Mouse (Mus musculus) MEL (cell line): Measurements from ENCODE around the gene Adgrg5. TPM values are rescaled to one million over a fixed set of nuclear protein-coding genes. Genes with fewer than 3 reads are reported as not detected.

Source experiments
- DNase-seq: peaks from one replicate; pipeline ENCODE4 v3.0.0; 2011; ENCODE audit warnings: low read depth, low spot score
- H3K27ac ChIP-seq: 2 replicates; pipeline ENCODE4 v1.5.1; 2012; ENCODE audit warnings: low read depth, mild to moderate bottlenecking, control low read depth, low read length, moderate library complexity; ENCODE audit not compliant: control insufficient read depth
- H3K27me3 ChIP-seq, 2 experiments: fragments of 150-350 bp in 1 of 2; sonication (generic) in 1 of 2; 2 replicates each; pipeline ENCODE4 v1.6.1; 2012; ENCODE audit warnings: low read length in 2 of 2, mild to moderate bottlenecking in 2 of 2, improper control_type of control experiment in 1 of 2, moderate library complexity in 1 of 2; ENCODE audit not compliant: insufficient read depth in 2 of 2, control insufficient read depth in 1 of 2
- H3K36me3 ChIP-seq, 2 experiments: 2 replicates each; pipeline ENCODE4 v1.6.1; 2012 to 2014; ENCODE audit warnings: low read length in 2 of 2, improper control_type of control experiment in 1 of 2, inconsistent platforms in 1 of 2, mild to moderate bottlenecking in 1 of 2; ENCODE audit not compliant: insufficient read depth in 2 of 2, control insufficient read depth in 1 of 2
- H3K4me1 ChIP-seq, 2 experiments: fragments of 150-350 bp in 1 of 2; sonication (generic) in 1 of 2; 2 replicates each; pipeline ENCODE4 v1.6.1; 2012; ENCODE audit warnings: low read length in 2 of 2, improper control_type of control experiment in 1 of 2, mild to moderate bottlenecking in 1 of 2; ENCODE audit not compliant: insufficient read depth in 2 of 2, control insufficient read depth in 1 of 2
- H3K4me3 ChIP-seq, 2 experiments: fragments of 150-350 bp in 1 of 2; sonication (generic) in 1 of 2; 2 replicates each; pipeline ENCODE4 v1.5.1; 2012; ENCODE audit warnings: low read depth in 2 of 2, low read length in 2 of 2, mild to moderate bottlenecking in 2 of 2, moderate library complexity in 2 of 2, control low read depth in 1 of 2, improper control_type of control experiment in 1 of 2; ENCODE audit not compliant: control insufficient read depth in 1 of 2, insufficient read depth in 1 of 2
- H3K79me2 ChIP-seq: 2 replicates; pipeline ENCODE4 v1.6.1; 2012; ENCODE audit warnings: mild to moderate bottlenecking, low read length, moderate library complexity; ENCODE audit not compliant: control insufficient read depth, poor library complexity, insufficient read depth
- H3K9ac ChIP-seq: 2 replicates; pipeline ENCODE4 v1.6.1; 2012; ENCODE audit warnings: low read depth, mild to moderate bottlenecking, control low read depth, low read length, moderate library complexity; ENCODE audit not compliant: control insufficient read depth, poor library complexity, severe bottlenecking
- H3K9me3 ChIP-seq: fragments of 150-350 bp; sonication (generic); replicated peaks from 2 replicates; pipeline ENCODE4 v1.6.1; 2012; ENCODE audit warnings: mild to moderate bottlenecking, low read length, improper control_type of control experiment, moderate library complexity; ENCODE audit not compliant: insufficient read depth
- CHD1 ChIP-seq: IDR thresholded peaks from 2 replicates; pipeline ENCODE4 v1.6.1; 2012; ENCODE audit warnings: low read depth, mild to moderate bottlenecking, inconsistent platforms, low read length, improper control_type of control experiment
- CHD2 ChIP-seq: IDR thresholded peaks from 2 replicates; pipeline ENCODE4 v1.6.1; 2011; ENCODE audit warnings: low read length, improper control_type of control experiment
- E2F4 ChIP-seq: IDR thresholded peaks from 2 replicates; pipeline ENCODE4 v1.6.1; 2011; ENCODE audit warnings: low read depth, low read length, improper control_type of control experiment, borderline replicate concordance
- ELF1 ChIP-seq: IDR thresholded peaks from 2 replicates; pipeline ENCODE4 v1.6.1; 2014; ENCODE audit warnings: low read depth, mild to moderate bottlenecking, inconsistent platforms, low read length, improper control_type of control experiment, moderate library complexity
- EP300 ChIP-seq, 2 experiments: IDR thresholded peaks; 2 replicates each; pipeline ENCODE4 v1.6.1; 2011; ENCODE audit warnings: improper control_type of control experiment in 2 of 2, low read length in 2 of 2, low read depth in 1 of 2, mild to moderate bottlenecking in 1 of 2
- ETS1 ChIP-seq: IDR thresholded peaks from 2 replicates; pipeline ENCODE4 v1.6.1; 2012; ENCODE audit warnings: low read depth, mild to moderate bottlenecking, inconsistent platforms, low read length, improper control_type of control experiment, moderate library complexity
- GABPA ChIP-seq: IDR thresholded peaks from 2 replicates; pipeline ENCODE4 v1.6.1; 2012; ENCODE audit warnings: low read depth, mild to moderate bottlenecking, inconsistent platforms, low read length, improper control_type of control experiment, moderate library complexity
- GATA1 ChIP-seq: IDR thresholded peaks from 2 replicates; pipeline ENCODE4 v1.6.1; 2011; ENCODE audit warnings: low read depth, low read length, improper control_type of control experiment
- HCFC1 ChIP-seq: IDR thresholded peaks from 2 replicates; pipeline ENCODE4 v1.6.1; 2012; ENCODE audit warnings: low read depth, mild to moderate bottlenecking, inconsistent platforms, low read length, improper control_type of control experiment, moderate library complexity
- JUND ChIP-seq: IDR thresholded peaks from 2 replicates; pipeline ENCODE4 v1.6.1; 2011; ENCODE audit warnings: low read depth, mild to moderate bottlenecking, improper control_type of control experiment, low read length
- KAT2A ChIP-seq: conservative IDR thresholded peaks from 2 replicates; pipeline ENCODE4 v1.6.1; 2012; ENCODE audit warnings: low read depth, low read length, improper control_type of control experiment, inconsistent platforms
- MYB ChIP-seq: IDR thresholded peaks from 2 replicates; pipeline ENCODE4 v1.6.1; 2011; ENCODE audit warnings: mild to moderate bottlenecking, low read depth, low read length, improper control_type of control experiment
- NELFE ChIP-seq: IDR thresholded peaks from 2 replicates; pipeline ENCODE4 v1.6.1; 2011; ENCODE audit warnings: low read depth, low read length, improper control_type of control experiment
- NRF1 ChIP-seq: IDR thresholded peaks from 2 replicates; pipeline ENCODE4 v1.6.1; 2014; ENCODE audit warnings: low read depth, mild to moderate bottlenecking, inconsistent platforms, low read length, improper control_type of control experiment, moderate library complexity; ENCODE audit not compliant: poor library complexity, insufficient read depth, severe bottlenecking
- POLR2AphosphoS5 ChIP-seq: IDR thresholded peaks from 2 replicates; pipeline ENCODE4 v1.6.1; 2012; ENCODE audit warnings: low read depth, borderline replicate concordance, mild to moderate bottlenecking, inconsistent platforms, low read length, moderate library complexity, mixed read lengths
- RAD21 ChIP-seq: IDR thresholded peaks from 2 replicates; pipeline ENCODE4 v1.6.1; 2011; ENCODE audit warnings: mild to moderate bottlenecking, low read depth, low read length, improper control_type of control experiment
- RCOR1 ChIP-seq: IDR thresholded peaks from 2 replicates; pipeline ENCODE4 v1.6.1; 2012; ENCODE audit warnings: low read depth, mild to moderate bottlenecking, inconsistent platforms, low read length, improper control_type of control experiment
- SMC3 ChIP-seq: IDR thresholded peaks from 2 replicates; pipeline ENCODE4 v1.6.1; 2011; ENCODE audit warnings: low read depth, low read length, improper control_type of control experiment
- TAL1 ChIP-seq: IDR thresholded peaks from 2 replicates; pipeline ENCODE4 v1.6.1; 2012; ENCODE audit warnings: mild to moderate bottlenecking, inconsistent platforms, low read length, moderate library complexity, mixed read lengths
- TCF12 ChIP-seq: IDR thresholded peaks from 2 replicates; pipeline ENCODE4 v1.6.1; 2014; ENCODE audit warnings: low read depth, mild to moderate bottlenecking, inconsistent platforms, low read length, improper control_type of control experiment, moderate library complexity
- USF2 ChIP-seq, 2 experiments: IDR thresholded peaks; 2 replicates each; pipeline ENCODE4 v1.6.1; 2011 to 2012; ENCODE audit warnings: improper control_type of control experiment in 2 of 2, low read length in 2 of 2, borderline replicate concordance in 1 of 2, inconsistent platforms in 1 of 2, low read depth in 1 of 2, mild to moderate bottlenecking in 1 of 2; ENCODE audit not compliant: insufficient read depth in 1 of 2
- ZNF384 ChIP-seq: IDR thresholded peaks from 2 replicates; pipeline ENCODE4 v1.6.1; 2012; ENCODE audit warnings: low read depth, mild to moderate bottlenecking, inconsistent platforms, low read length, improper control_type of control experiment
- polyA plus RNA-seq, 2 experiments: library from polyadenylated mRNA; stranded (reverse) in 1 of 2; unstranded in 1 of 2; fragments of >175 nt in 1 of 2; fragments of >200 nt in 1 of 2; gene quantifications; 2 replicates each; pipeline versions ENCODE4 v1.2.1 to v1.2.4; 2012; ENCODE audit warnings: low replicate concordance in 2 of 2, low read depth in 1 of 2; ENCODE audit not compliant: insufficient read length in 2 of 2, insufficient read depth in 1 of 2, missing spikeins in 1 of 2
- total RNA-seq: library from RNA; depleted of rRNA; stranded (reverse); fragments of 300-350 nt; gene quantifications from 2 replicates; pipeline ENCODE4 v1.2.3, GENCODE M21; 2012

Gene Adgrg5
- total and polyA plus RNA-seq, 3 experiments, result 0.04 to 1.3 TPM; not detected in 1

- no peaks in the 10 kb centered on the region for H3K9me3 ChIP-seq
- peaks cover 0 to 12% of the 10 kb centered on the region in 2 experiments; a peak in 3 of 4 replicates for H3K4me1 ChIP-seq
- no peak overlapping the region for H3K4me3 ChIP-seq
- peaks cover 0 to 2% of the 10 kb centered on the region in 2 experiments; a peak in 2 of 4 replicates for H3K36me3 ChIP-seq
- DNase-seq, result no peak
- H3K9ac ChIP-seq, result no peak overlapping the region
- no peak overlapping the region for H3K27ac ChIP-seq
- no peaks in the 10 kb centered on the region for H3K27me3 ChIP-seq
- TF ChIP-seq KAT2A (no peak), ZNF384 (no peak), ETS1 (no peak), GABPA (no peak), JUND (no peak), GATA1 (no peak), CHD1 (no peak), MYB (no peak), TCF12 (no peak), POLR2AphosphoS5 (no peak), SMC3 (no peak), HCFC1 (no peak), NELFE (no peak), E2F4 (no peak)
- H3K79me2 ChIP-seq, result peaks cover 3% of the 10 kb centered on the region
Measured at GRCm38 (mm10) chr8:94987553-94987952, 64.1 kb downstream of the Adgrg5 start.

GRCm38 (mm10) chr8:94988619-94989018 lies 65.1 kb downstream of the Adgrg5 start:
- no peaks in the 10 kb centered on the region for H3K27me3 ChIP-seq
- no peak for DNase-seq
- H3K9ac ChIP-seq, result no peak overlapping the region
- peaks cover 0 to 2% of the 10 kb centered on the region in 2 experiments; a peak in 2 of 4 replicates for H3K36me3 ChIP-seq
- peaks cover 3% of the 10 kb centered on the region for H3K79me2 ChIP-seq
- H3K4me1 ChIP-seq, result peaks cover 0 to 12% of the 10 kb centered on the region in 2 experiments; a peak in 3 of 4 replicates
- H3K27ac ChIP-seq, result no peak overlapping the region
- H3K4me3 ChIP-seq, result no peak overlapping the region
- H3K9me3 ChIP-seq, result no peaks in the 10 kb centered on the region
- no peak for TF ChIP-seq RAD21
- TF ChIP-seq MYB, result no peak
- no peak for TF ChIP-seq ELF1
- no peak for TF ChIP-seq TAL1
- TF ChIP-seq EP300 (IDR thresholded peaks at IDR 0.05; ENCODE audit: low read depth in 1 of 2, low read length in 2 of 2), result no peak
- TF ChIP-seq NRF1, result no peak
- TF ChIP-seq USF2 (IDR thresholded peaks at IDR 0.05; ENCODE audit: borderline replicate concordance in 1 of 2, insufficient read depth in 1 of 2, low read depth in 1 of 2, low read length in 2 of 2), result no peak
- TF ChIP-seq RCOR1, result no peak
- no peak for TF ChIP-seq CHD2
- TF ChIP-seq, all 39 proteins: peak for 0
